Mouse (Mus musculus): Measurements from ENCODE around the gene Lrrtm3. TPM values are rescaled to one million over a fixed set of nuclear protein-coding genes. Genes with fewer than 3 reads are reported as not detected.

Gene Lrrtm3
- polyA plus RNA-seq, 1 experiment from 2014 or later = 50.0 TPM

GRCm38 (mm10) chr10:64020347-64020746, 69.7 kb downstream of the Lrrtm3 start:
- H3K27me3 ChIP-seq (ENCODE audit: control insufficient read depth, insufficient read depth, low read length) = no peaks in the 10 kb centered on the region
- WGBS = 67% methylated on average over 1 of the region's 1 CpGs
- H3K27ac ChIP-seq (ENCODE audit: low read depth, low read length) = no peak overlapping the region
- no peak for ATAC-seq (ENCODE audit: low read depth)
- no peaks in the 10 kb centered on the region for H3K36me3 ChIP-seq (ENCODE audit: control insufficient read depth, insufficient read depth, low read length)
- no peak overlapping the region for H3K9ac ChIP-seq (replicated peaks; ENCODE audit: low read depth, low read length)
- H3K4me3 ChIP-seq (ENCODE audit: low read depth, low read length) = no peak overlapping the region
- H3K4me1 ChIP-seq (ENCODE audit: control insufficient read depth, insufficient read depth, low read length) = no peaks in the 10 kb centered on the region
- H3K4me2 ChIP-seq (ENCODE audit: low read depth, low read length) = no peak overlapping the region
- H3K9me3 ChIP-seq (ENCODE audit: control insufficient read depth, low read length) = no peaks in the 10 kb centered on the region

GRCm38 (mm10) chr10:64001996-64002395, 88.1 kb downstream of the Lrrtm3 start:
- no peaks in the 10 kb centered on the region for H3K27me3 ChIP-seq (ENCODE audit: control insufficient read depth, insufficient read depth, low read length)
- H3K4me1 ChIP-seq (ENCODE audit: control insufficient read depth, insufficient read depth, low read length) = no peaks in the 10 kb centered on the region
- no peak overlapping the region for H3K27ac ChIP-seq (ENCODE audit: low read depth, low read length)
- no peaks in the 10 kb centered on the region for H3K36me3 ChIP-seq (ENCODE audit: control insufficient read depth, insufficient read depth, low read length)
- 91% methylated on average over 9 of the region's 9 CpGs for WGBS
- ATAC-seq (ENCODE audit: low read depth) = no peak
- no peak overlapping the region for H3K4me2 ChIP-seq (ENCODE audit: low read depth, low read length)
- no peaks in the 10 kb centered on the region for H3K9me3 ChIP-seq (ENCODE audit: control insufficient read depth, low read length)
- H3K4me3 ChIP-seq (ENCODE audit: low read depth, low read length) = no peak overlapping the region
- H3K9ac ChIP-seq (replicated peaks; ENCODE audit: low read depth, low read length) = no peak overlapping the region

GRCm38 (mm10) chr10:64001531-64001930, 88.5 kb downstream of the Lrrtm3 start:
- ATAC-seq (ENCODE audit: low read depth) = no peak
- no peaks in the 10 kb centered on the region for H3K9me3 ChIP-seq (ENCODE audit: control insufficient read depth, low read length)
- no peaks in the 10 kb centered on the region for H3K27me3 ChIP-seq (ENCODE audit: control insufficient read depth, insufficient read depth, low read length)
- no peaks in the 10 kb centered on the region for H3K36me3 ChIP-seq (ENCODE audit: control insufficient read depth, insufficient read depth, low read length)
- no peak overlapping the region for H3K27ac ChIP-seq (ENCODE audit: low read depth, low read length)
- no peak overlapping the region for H3K9ac ChIP-seq (replicated peaks; ENCODE audit: low read depth, low read length)
- 80% methylated on average over 6 of the region's 6 CpGs for WGBS
- no peaks in the 10 kb centered on the region for H3K4me1 ChIP-seq (ENCODE audit: control insufficient read depth, insufficient read depth, low read length)
- H3K4me2 ChIP-seq (ENCODE audit: low read depth, low read length) = no peak overlapping the region
- no peak overlapping the region for H3K4me3 ChIP-seq (ENCODE audit: low read depth, low read length)

GRCm38 (mm10) chr10:63994251-63994650, 95.8 kb downstream of the Lrrtm3 start:
- no peak for ATAC-seq (ENCODE audit: low read depth)
- 89% methylated on average over 5 of the region's 5 CpGs for WGBS
- H3K36me3 ChIP-seq (ENCODE audit: control insufficient read depth, insufficient read depth, low read length) = no peaks in the 10 kb centered on the region

GRCm38 (mm10) chr10:63985576-63985975, 104.5 kb downstream of the Lrrtm3 start:
- Histone ChIP-seq H3K4me3 (ENCODE audit: low read depth, low read length) (no peak overlapping the region), H3K27me3 (ENCODE audit: control insufficient read depth, insufficient read depth, low read length) (no peaks in the 10 kb centered on the region), H3K27ac (ENCODE audit: low read depth, low read length) (no peak overlapping the region), H3K4me2 (ENCODE audit: low read depth, low read length) (no peak overlapping the region), H3K4me1 (ENCODE audit: control insufficient read depth, insufficient read depth, low read length) (no peaks in the 10 kb centered on the region), H3K9me3 (ENCODE audit: control insufficient read depth, low read length) (no peaks in the 10 kb centered on the region), H3K9ac (replicated peaks; ENCODE audit: low read depth, low read length) (no peak overlapping the region), H3K36me3 (ENCODE audit: control insufficient read depth, insufficient read depth, low read length) (no peaks in the 10 kb centered on the region)
- ATAC-seq (ENCODE audit: low read depth) = no peak
- WGBS = 70% methylated on average over 4 of the region's 4 CpGs

More at GRCm38 (mm10) chr10:63994251-63994650, 95.8 kb downstream of the Lrrtm3 start:
- Histone ChIP-seq H3K4me3 (ENCODE audit: low read depth, low read length) (no peak overlapping the region), H3K27ac (ENCODE audit: low read depth, low read length) (no peak overlapping the region), H3K4me1 (ENCODE audit: control insufficient read depth, insufficient read depth, low read length) (no peaks in the 10 kb centered on the region), H3K9ac (replicated peaks; ENCODE audit: low read depth, low read length) (no peak overlapping the region), H3K4me2 (ENCODE audit: low read depth, low read length) (no peak overlapping the region), H3K27me3 (ENCODE audit: control insufficient read depth, insufficient read depth, low read length) (no peaks in the 10 kb centered on the region), H3K9me3 (ENCODE audit: control insufficient read depth, low read length) (no peaks in the 10 kb centered on the region)

GRCm38 (mm10) chr10:63979410-63979809, 110.7 kb downstream of the Lrrtm3 start:
- Histone ChIP-seq H3K9ac (replicated peaks; ENCODE audit: low read depth, low read length) (no peak overlapping the region), H3K4me3 (ENCODE audit: low read depth, low read length) (no peak overlapping the region)
- WGBS = 82% methylated on average over 2 of the region's 2 CpGs

GRCm38 (mm10) chr10:63978969-63979368, 111.1 kb downstream of the Lrrtm3 start:
- no peaks in the 10 kb centered on the region for H3K27me3 ChIP-seq (ENCODE audit: control insufficient read depth, insufficient read depth, low read length)
- no peaks in the 10 kb centered on the region for H3K9me3 ChIP-seq (ENCODE audit: control insufficient read depth, low read length)
- H3K36me3 ChIP-seq (ENCODE audit: control insufficient read depth, insufficient read depth, low read length) = no peaks in the 10 kb centered on the region
- ATAC-seq (ENCODE audit: low read depth) = peak; percentile 24; the same call in 1 of the 2 replicates
- peaks cover 14% of the 10 kb centered on the region; the same call in 1 of the 2 replicates for H3K4me1 ChIP-seq (ENCODE audit: control insufficient read depth, insufficient read depth, low read length)
- no peak overlapping the region for H3K4me3 ChIP-seq (ENCODE audit: low read depth, low read length)
- H3K27ac ChIP-seq (ENCODE audit: low read depth, low read length) = no peak overlapping the region
- H3K4me2 ChIP-seq (ENCODE audit: low read depth, low read length) = no peak overlapping the region
- no peak overlapping the region for H3K9ac ChIP-seq (replicated peaks; ENCODE audit: low read depth, low read length)
- 77% methylated on average over 5 of the region's 5 CpGs for WGBS

More at GRCm38 (mm10) chr10:63979410-63979809, 110.7 kb downstream of the Lrrtm3 start:
- H3K4me2 ChIP-seq (ENCODE audit: low read depth, low read length) = no peak overlapping the region
- H3K27ac ChIP-seq (ENCODE audit: low read depth, low read length) = no peak overlapping the region
- H3K4me1 ChIP-seq (ENCODE audit: control insufficient read depth, insufficient read depth, low read length) = peaks cover 14% of the 10 kb centered on the region; the same call in 1 of the 2 replicates
- no peaks in the 10 kb centered on the region for H3K9me3 ChIP-seq (ENCODE audit: control insufficient read depth, low read length)
- no peak for ATAC-seq (ENCODE audit: low read depth)
- H3K36me3 ChIP-seq (ENCODE audit: control insufficient read depth, insufficient read depth, low read length) = no peaks in the 10 kb centered on the region
- H3K27me3 ChIP-seq (ENCODE audit: control insufficient read depth, insufficient read depth, low read length) = no peaks in the 10 kb centered on the region

- WGBS = 19% methylated on average over 3 of the region's 3 CpGs
- no peak overlapping the region for H3K9ac ChIP-seq (replicated peaks; ENCODE audit: low read depth, low read length)
- peaks cover 14% of the 10 kb centered on the region; the same call in 1 of the 2 replicates for H3K4me1 ChIP-seq (ENCODE audit: control insufficient read depth, insufficient read depth, low read length)
- ATAC-seq (ENCODE audit: low read depth) = peak; percentile 86
- H3K9me3 ChIP-seq (ENCODE audit: control insufficient read depth, low read length) = no peaks in the 10 kb centered on the region
- peak overlapping the region; percentile 77 for H3K27ac ChIP-seq (ENCODE audit: low read depth, low read length)
- no peaks in the 10 kb centered on the region for H3K27me3 ChIP-seq (ENCODE audit: control insufficient read depth, insufficient read depth, low read length)
- no peak overlapping the region for H3K4me3 ChIP-seq (ENCODE audit: low read depth, low read length)
- H3K36me3 ChIP-seq (ENCODE audit: control insufficient read depth, insufficient read depth, low read length) = no peaks in the 10 kb centered on the region
- peak overlapping the region; percentile 50 for H3K4me2 ChIP-seq (ENCODE audit: low read depth, low read length)
Measured at GRCm38 (mm10) chr10:63978535-63978934, 111.5 kb downstream of the Lrrtm3 start.

- Histone ChIP-seq H3K9ac (replicated peaks; ENCODE audit: low read depth, low read length) (peak overlapping the region; percentile 25; the same call in 1 of the 2 replicates), H3K36me3 (ENCODE audit: control insufficient read depth, insufficient read depth, low read length) (no peaks in the 10 kb centered on the region), H3K27me3 (ENCODE audit: control insufficient read depth, insufficient read depth, low read length) (no peaks in the 10 kb centered on the region), H3K4me2 (ENCODE audit: low read depth, low read length) (peak overlapping the region; percentile 50), H3K4me1 (ENCODE audit: control insufficient read depth, insufficient read depth, low read length) (peaks cover 14% of the 10 kb centered on the region; the same call in 1 of the 2 replicates), H3K27ac (ENCODE audit: low read depth, low read length) (peak overlapping the region; percentile 77), H3K9me3 (ENCODE audit: control insufficient read depth, low read length) (no peaks in the 10 kb centered on the region), H3K4me3 (ENCODE audit: low read depth, low read length) (peak overlapping the region; percentile 25)
- ATAC-seq (ENCODE audit: low read depth) = peak; percentile 50; the same call in 1 of the 2 replicates
- 12% methylated on average over 11 of the region's 11 CpGs for WGBS
Measured at GRCm38 (mm10) chr10:63978101-63978500, 112.0 kb downstream of the Lrrtm3 start.

All from neural tube, embryonic 14.5 days (tissue).